Comparison of ENCODE assay signal across 13 mouse cellular contexts in the genomic region with DNA sequence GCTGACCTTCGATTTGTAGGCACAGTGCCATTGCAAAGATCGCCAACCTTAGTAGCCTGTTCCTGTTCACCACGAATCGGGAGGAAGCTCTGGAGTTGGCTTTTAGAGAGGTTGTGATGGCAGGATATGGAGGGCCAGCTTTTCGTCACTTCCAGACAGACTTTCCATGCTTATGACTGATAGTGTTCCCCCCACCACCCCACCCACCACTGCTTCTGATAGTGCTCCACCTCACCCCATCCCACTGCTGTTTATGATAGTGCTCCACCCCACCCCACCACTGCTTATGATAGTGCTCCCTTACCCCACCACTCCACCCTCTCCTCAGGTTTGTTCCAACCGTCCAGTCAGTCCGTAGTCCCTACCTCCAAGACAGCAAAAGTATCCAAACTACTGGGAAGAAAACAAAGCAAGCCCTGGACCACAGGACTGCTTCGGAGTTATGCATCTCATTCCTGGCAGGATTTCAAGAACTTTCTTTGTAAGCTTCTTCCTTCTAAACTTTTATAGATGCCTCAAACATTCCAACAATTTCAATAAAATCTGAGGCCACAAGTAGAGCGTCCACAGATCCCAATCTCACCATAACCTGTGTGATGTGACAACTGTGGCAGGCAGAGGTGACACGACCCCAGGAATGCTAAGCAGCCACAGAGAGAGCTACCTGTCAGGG. TPM values are rescaled to one million over a fixed set of nuclear protein-coding genes. Genes with fewer than 3 reads are reported as not detected.
DNase-seq lines count a peak whose midpoint lies in the region; ATAC-seq and TF ChIP-seq lines count a peak whose summit lies in the region.
"Had no signal": no experiment of that assay in that cellular context is flagged by ENCODE, and none has a peak within 500 bp of the region (broad histone marks: within the 10 kb centered on the region; RNA-seq: fewer than 3 reads in every experiment).

No protein-coding gene starts in this region.

- H3K9me3 ChIP-seq in lung, embryonic 15.5 days = no peaks in the 10 kb centered on the region
- H3K9me3 ChIP-seq: forebrain, embryonic 13.5 days; hindbrain, embryonic 15.5 days; midbrain, embryonic 10.5 days had no signal

- peaks cover 8% of the 10 kb centered on the region for H3K4me1 ChIP-seq in heart, adult 2 months (ENCODE audit: control insufficient read depth, insufficient read depth, low read length)
- no peaks in the 10 kb centered on the region for H3K4me1 ChIP-seq in lung, embryonic 15.5 days
- H3K4me1 ChIP-seq: forebrain, embryonic 13.5 days; hindbrain, embryonic 15.5 days; midbrain, embryonic 10.5 days had no signal

- no peaks in the 10 kb centered on the region; the same call in 1 of the 2 replicates for H3K79me2 ChIP-seq in heart, adult 2 months (replicated peaks; ENCODE audit: control insufficient read depth, insufficient read depth, low read length)

- no peak overlapping the region for H3K4me3 ChIP-seq in heart, adult 2 months
- no peak overlapping the region for H3K4me3 ChIP-seq in lung, embryonic 15.5 days
- H3K4me3 ChIP-seq: forebrain, embryonic 13.5 days; hindbrain, embryonic 15.5 days; midbrain, embryonic 10.5 days had no signal

- H3K36me3 ChIP-seq in heart, adult 2 months (ENCODE audit: control insufficient read depth, insufficient read depth, low read length) = peaks cover 12% of the 10 kb centered on the region
- no peaks in the 10 kb centered on the region for H3K36me3 ChIP-seq in lung, embryonic 15.5 days
- H3K36me3 ChIP-seq: hindbrain, embryonic 15.5 days; midbrain, embryonic 10.5 days had no signal

- H3K27ac ChIP-seq in heart, adult 2 months = peak overlapping the region; percentile 68
- no peak overlapping the region for H3K27ac ChIP-seq in lung, embryonic 15.5 days
- H3K27ac ChIP-seq: forebrain, embryonic 13.5 days; hindbrain, embryonic 15.5 days; midbrain, embryonic 10.5 days had no signal

- WGBS in heart, adult 2 months = 40% methylated on average over 10 of the region's 10 CpGs
- 58% methylated on average over 10 of the region's 10 CpGs for WGBS in lung, embryonic 15.5 days

- TF ChIP-seq CTCF in heart, adult 2 months (IDR thresholded peaks at IDR 0.05) = no peak

- TF ChIP-seq POLR2A in heart, adult 2 months (IDR thresholded peaks at IDR 0.05; ENCODE audit: insufficient read depth, low read depth, low read length) = no peak

- H3K4me2 ChIP-seq in lung, embryonic 15.5 days = no peak overlapping the region
- H3K4me2 ChIP-seq: forebrain, embryonic 13.5 days; hindbrain, embryonic 15.5 days had no signal

- no peaks in the 10 kb centered on the region for H3K27me3 ChIP-seq in heart, adult 2 months (ENCODE audit: control insufficient read depth, insufficient read depth, low read length)
- no peaks in the 10 kb centered on the region for H3K27me3 ChIP-seq in lung, embryonic 15.5 days
- H3K27me3 ChIP-seq: forebrain, embryonic 13.5 days; hindbrain, embryonic 15.5 days had no signal

- DNase-seq in heart, adult 2 months = no peak
- no peak for DNase-seq in heart, adult 9 months (ENCODE audit: low spot score in 2 of 2)
- DNase-seq in lung, postnatal 14 days = no peak
- peak; percentile 91 for DNase-seq in liver
- DNase-seq in spleen, postnatal 14 days (ENCODE audit: low spot score in 2 of 2) = peak; percentile 30 to 47
- DNase-seq in testis, postnatal 14 days (ENCODE audit: low spot score) = no peak
- DNase-seq in adrenal gland, postnatal 14 days = no peak
- DNase-seq: retina, postnatal 1 day; thymus, adult 2 months had no signal

- H3K9ac ChIP-seq in heart, adult 2 months (ENCODE audit: low read depth, low read length) = no peak overlapping the region
- H3K9ac ChIP-seq in lung, embryonic 15.5 days = no peak overlapping the region
- H3K9ac ChIP-seq: forebrain, embryonic 13.5 days; hindbrain, embryonic 15.5 days had no signal

- TF ChIP-seq EP300 in heart, adult 2 months (IDR thresholded peaks at IDR 0.05; ENCODE audit: insufficient read depth, low read depth, low read length) = no peak

- intact Hi-C loops in heart, adult 2 months (cut with DNase I) = no loop called here

- peak; percentile 35; the same call in 1 of the 2 replicates for ATAC-seq in lung, embryonic 15.5 days (ENCODE audit: borderline replicate concordance, extremely low read depth, low FRiP score, low TSS enrichment)
- ATAC-seq: forebrain, embryonic 13.5 days had no signal

RNA-seq across cellular contexts. Expression of a gene that starts 12.4 kb away (rescaled TPM):
- 1 to 10 TPM; 1.8 to 2.1 TPM for total RNA-seq in heart, adult 2 months (2021)
- 1.9 and 3.5 TPM in 2 replicates for polyA plus RNA-seq in heart, adult 2 months (2012; rRNA removed)
- polyA plus RNA-seq in lung, embryonic 15.5 days (2015; fragmentation: Nextera tagmentation; extraction: Ambion mirVana) = 0.97 and 2.1 TPM in 2 replicates
- 4.9 and 8.0 TPM in 2 replicates for total RNA-seq in adrenal gland, postnatal 14 days (2021)

Comparison
In these comparisons a context has a peak if more than half of its experiments do, and no peak if none do; other contexts are left out.
1. DNase-seq: peak in liver (single experiment) and spleen, postnatal 14 days (2 of 2); none in heart, adult 2 months (0 of 2), heart, adult 9 months (0 of 2), lung, postnatal 14 days (single experiment), testis, postnatal 14 days (single experiment) and adrenal gland, postnatal 14 days (single experiment).